ENCODE assay signal across 8 mouse cellular contexts in the genomic region with DNA sequence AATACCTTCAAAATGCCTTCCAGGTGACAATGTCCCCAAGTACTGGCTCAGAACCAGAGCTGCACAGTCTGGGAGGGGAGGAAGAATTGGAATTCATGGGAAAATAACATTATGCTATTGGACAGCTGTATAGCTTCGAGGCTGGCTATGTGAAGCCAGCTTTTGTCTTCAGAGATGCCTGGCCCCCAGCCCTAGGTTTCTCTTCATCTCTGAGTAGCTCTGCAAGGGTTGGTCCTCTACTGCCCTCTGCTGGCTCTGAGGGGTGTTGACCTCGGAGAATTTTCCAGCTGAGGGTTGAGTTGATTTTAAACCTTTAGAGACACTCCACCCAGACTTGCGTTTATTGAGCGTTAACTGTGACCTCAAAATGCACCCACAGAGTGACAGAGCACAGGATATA.
DNase-seq lines count a peak whose midpoint lies in the region; ATAC-seq and TF ChIP-seq lines count a peak whose summit lies in the region.

No protein-coding gene starts in this region.

- peak; percentile 77 for TF ChIP-seq CTCF in ES-Bruce4 (IDR thresholded peaks at IDR 0.05; ENCODE audit: low read depth, low read length)
- peak; percentile 83 for TF ChIP-seq CTCF in heart, postnatal 0 days (IDR thresholded peaks at IDR 0.05; ENCODE audit: low read depth)

- TF ChIP-seq EP300 in ES-Bruce4 (IDR thresholded peaks at IDR 0.05; ENCODE audit: insufficient read depth, low read depth, low read length): no peak
- no peak for TF ChIP-seq EP300 in heart, postnatal 0 days (IDR thresholded peaks at IDR 0.05; ENCODE audit: low read depth)

- no peaks in the 10 kb centered on the region for H3K27me3 ChIP-seq in ES-Bruce4 (ENCODE audit: control insufficient read depth, insufficient read depth, low read length, poor library complexity, severe bottlenecking)
- no peaks in the 10 kb centered on the region for H3K27me3 ChIP-seq in forebrain, embryonic 11.5 days (ENCODE audit: control insufficient read depth, insufficient read depth, low read length)
- no peaks in the 10 kb centered on the region for H3K27me3 ChIP-seq in heart, postnatal 0 days (ENCODE audit: control insufficient read depth, insufficient read depth, low read length)
- H3K27me3 ChIP-seq in liver, embryonic 15.5 days: no peaks in the 10 kb centered on the region
- no peaks in the 10 kb centered on the region for H3K27me3 ChIP-seq in neural tube, embryonic 13.5 days

- WGBS in forebrain, embryonic 11.5 days: 6% methylated on average over 4 of the region's 4 CpGs
- 5% methylated on average over 4 of the region's 4 CpGs for WGBS in heart, postnatal 0 days
- 4% methylated on average over 4 of the region's 4 CpGs for WGBS in liver, embryonic 15.5 days (ENCODE audit: insufficient replicate concordance)
- WGBS in neural tube, embryonic 13.5 days: 2% methylated on average over 4 of the region's 4 CpGs

- peaks cover 6% of the 10 kb centered on the region for H3K9me3 ChIP-seq in ES-Bruce4 (replicated peaks; ENCODE audit: control insufficient read depth, insufficient read depth, low read length, poor library complexity, severe bottlenecking)
- no peaks in the 10 kb centered on the region for H3K9me3 ChIP-seq in forebrain, embryonic 11.5 days (ENCODE audit: control insufficient read depth, low read length)
- no peaks in the 10 kb centered on the region for H3K9me3 ChIP-seq in heart, postnatal 0 days (replicated peaks; ENCODE audit: control insufficient read depth, low read length)
- no peaks in the 10 kb centered on the region for H3K9me3 ChIP-seq in liver, embryonic 15.5 days (replicated peaks)
- no peaks in the 10 kb centered on the region for H3K9me3 ChIP-seq in neural tube, embryonic 13.5 days

- peak overlapping the region; percentile 45; the same call in 1 of the 2 replicates for H3K4me2 ChIP-seq in forebrain, embryonic 11.5 days (ENCODE audit: low read depth, low read length, severe bottlenecking)
- peak overlapping the region; percentile 32 for H3K4me2 ChIP-seq in heart, postnatal 0 days (ENCODE audit: low read depth, low read length)
- H3K4me2 ChIP-seq in liver, embryonic 15.5 days: 0 out of 2 replicates have a peak overlapping the region, but pooled peaks have one; percentile 5
- peak overlapping the region; percentile 47 for H3K4me2 ChIP-seq in neural tube, embryonic 13.5 days

- no peak overlapping the region for H3K9ac ChIP-seq in ES-Bruce4 (ENCODE audit: low read depth, poor library complexity, severe bottlenecking)
- peak overlapping the region; percentile 35 for H3K9ac ChIP-seq in forebrain, embryonic 11.5 days (ENCODE audit: low read length)
- H3K9ac ChIP-seq in heart, postnatal 0 days (replicated peaks; ENCODE audit: low read depth, low read length): no peak overlapping the region
- no peak overlapping the region for H3K9ac ChIP-seq in liver, embryonic 15.5 days
- H3K9ac ChIP-seq in neural tube, embryonic 13.5 days: peak overlapping the region; percentile 47

- peak; percentile 75 for ATAC-seq in forebrain, embryonic 11.5 days (replicated peaks; ENCODE audit: low FRiP score)
- ATAC-seq in heart, postnatal 0 days (ENCODE audit: insufficient read depth, low read depth): no peak; the same call in 1 of the 2 replicates
- no peak for ATAC-seq in liver, embryonic 15.5 days (ENCODE audit: insufficient read depth)
- ATAC-seq in neural tube, embryonic 13.5 days (ENCODE audit: low read depth): peak; percentile 83

- TF ChIP-seq POLR2A in ES-Bruce4 (IDR thresholded peaks at IDR 0.05; ENCODE audit: insufficient read depth, low read length): no peak

- peak; percentile 62 for DNase-seq in c-Kit-positive CD71-negative TER-119-negative erythroid progenitor cells, embryonic 14.5 days (ENCODE audit: low read depth)
- peak; percentile 90 for DNase-seq in forebrain, embryonic 11.5 days (ENCODE audit: low spot score)
- peak; percentile 75 for DNase-seq in heart, postnatal 0 days (ENCODE audit: low spot score)
- peak; percentile 71 to 74 for DNase-seq in kidney, postnatal 25 days
- DNase-seq in testis, postnatal 10 days (ENCODE audit: low spot score): peak; percentile 79

- H3K4me1 ChIP-seq in ES-Bruce4 (ENCODE audit: control insufficient read depth, insufficient read depth, low read length): no peaks in the 10 kb centered on the region
- H3K4me1 ChIP-seq in forebrain, embryonic 11.5 days (replicated peaks; ENCODE audit: control insufficient read depth, insufficient read depth, low read length): peaks cover 4% of the 10 kb centered on the region; the same call in 1 of the 2 replicates
- H3K4me1 ChIP-seq in heart, postnatal 0 days (ENCODE audit: control insufficient read depth, insufficient read depth): peaks cover 10% of the 10 kb centered on the region; the same call in 1 of the 2 replicates
- no peaks in the 10 kb centered on the region for H3K4me1 ChIP-seq in liver, embryonic 15.5 days (replicated peaks)
- peaks cover 23% of the 10 kb centered on the region for H3K4me1 ChIP-seq in neural tube, embryonic 13.5 days (replicated peaks)

- H3K4me3 ChIP-seq in ES-Bruce4 (ENCODE audit: low read depth, low read length): no peak overlapping the region
- peak overlapping the region; percentile 5; the same call in 1 of the 2 replicates for H3K4me3 ChIP-seq in forebrain, embryonic 11.5 days (ENCODE audit: low read depth, low read length)
- H3K4me3 ChIP-seq in heart, postnatal 0 days (ENCODE audit: low read depth, low read length): no peak overlapping the region
- no peak overlapping the region for H3K4me3 ChIP-seq in liver, embryonic 15.5 days (replicated peaks)
- peak overlapping the region; percentile 11; the same call in 1 of the 2 replicates for H3K4me3 ChIP-seq in neural tube, embryonic 13.5 days

- no peaks in the 10 kb centered on the region for H3K36me3 ChIP-seq in ES-Bruce4 (ENCODE audit: control insufficient read depth, insufficient read depth, low read length, poor library complexity, severe bottlenecking)
- no peaks in the 10 kb centered on the region for H3K36me3 ChIP-seq in forebrain, embryonic 11.5 days (ENCODE audit: control insufficient read depth, insufficient read depth, low read length)
- no peaks in the 10 kb centered on the region for H3K36me3 ChIP-seq in heart, postnatal 0 days (replicated peaks; ENCODE audit: control insufficient read depth, insufficient read depth, low read length)
- no peaks in the 10 kb centered on the region for H3K36me3 ChIP-seq in liver, embryonic 15.5 days (replicated peaks)
- no peaks in the 10 kb centered on the region for H3K36me3 ChIP-seq in neural tube, embryonic 13.5 days

- H3K27ac ChIP-seq in ES-Bruce4 (ENCODE audit: insufficient read depth, low read length): no peak overlapping the region
- H3K27ac ChIP-seq in forebrain, embryonic 11.5 days (ENCODE audit: low read depth, low read length): no peak overlapping the region
- no peak overlapping the region for H3K27ac ChIP-seq in heart, postnatal 0 days (ENCODE audit: low read depth)
- H3K27ac ChIP-seq in liver, embryonic 15.5 days (replicated peaks): no peak overlapping the region
- peak overlapping the region; percentile 75 for H3K27ac ChIP-seq in neural tube, embryonic 13.5 days (replicated peaks)

Comparison
In these comparisons a context has a peak if more than half of its experiments do, and no peak if none do; other contexts are left out.
1. H3K4me3 ChIP-seq: peak in forebrain, embryonic 11.5 days (single experiment) and neural tube, embryonic 13.5 days (single experiment); none in ES-Bruce4 (single experiment), heart, postnatal 0 days (single experiment) and liver, embryonic 15.5 days (single experiment).
2. H3K9ac ChIP-seq: peak in forebrain, embryonic 11.5 days (single experiment) and neural tube, embryonic 13.5 days (single experiment); none in ES-Bruce4 (single experiment), heart, postnatal 0 days (single experiment) and liver, embryonic 15.5 days (single experiment).
3. ATAC-seq: peak in forebrain, embryonic 11.5 days (single experiment) and neural tube, embryonic 13.5 days (single experiment); none in heart, postnatal 0 days (single experiment) and liver, embryonic 15.5 days (single experiment).
4. Peak in every context shown above with its lines, with median percentiles within 50 percentile points of each other: DNase-seq and H3K4me2 ChIP-seq.